Mouse (Mus musculus) thymus, adult 2 months (tissue): ENCODE results near the gene Gm17482. TPM values are rescaled to one million over a fixed set of nuclear protein-coding genes. Genes with fewer than 3 reads are reported as not detected.

Experiments used
- DNase-seq: peaks from one replicate; pipeline ENCODE4 v3.0.0; 2021
- H3K27ac ChIP-seq: fragments of 200-500 bp; 2 replicates; pipeline ENCODE4 v1.5.1; 2012; ENCODE audit warnings: low read length, control low read depth; ENCODE audit not compliant: control insufficient read depth, insufficient read depth
- H3K27me3 ChIP-seq: fragments of 200-500 bp; 2 replicates; pipeline ENCODE4 v1.6.1; 2012; ENCODE audit warnings: mild to moderate bottlenecking, low read length, moderate library complexity, mixed read lengths; ENCODE audit not compliant: control insufficient read depth, insufficient read depth
- H3K36me3 ChIP-seq: fragments of 200-500 bp; 2 replicates; pipeline ENCODE4 v1.6.1; 2012; ENCODE audit warnings: mild to moderate bottlenecking, low read length, moderate library complexity; ENCODE audit not compliant: control insufficient read depth, insufficient read depth
- H3K4me1 ChIP-seq: fragments of 200-500 bp; replicated peaks from 2 replicates; pipeline ENCODE4 v1.6.1; 2012; ENCODE audit warnings: low read length; ENCODE audit not compliant: control insufficient read depth, insufficient read depth
- H3K4me3 ChIP-seq: fragments of 200-500 bp; 2 replicates; pipeline ENCODE4 v1.5.1; 2012; ENCODE audit warnings: mild to moderate bottlenecking, low read length, control low read depth, moderate library complexity; ENCODE audit not compliant: control insufficient read depth, insufficient read depth
- CTCF ChIP-seq: fragments of 200-500 bp; IDR thresholded peaks from 2 replicates; pipeline ENCODE4 v1.5.1; 2012; ENCODE audit warnings: mild to moderate bottlenecking, control low read depth, low read length, moderate library complexity, borderline replicate concordance; ENCODE audit not compliant: control insufficient read depth, poor library complexity, insufficient read depth; ENCODE audit errors: extremely low read depth
- POLR2A ChIP-seq: fragments of 200-500 bp; IDR thresholded peaks from 2 replicates; pipeline ENCODE4 v1.6.1; 2012; ENCODE audit warnings: mild to moderate bottlenecking, low read length, control low read depth, moderate library complexity; ENCODE audit not compliant: control insufficient read depth, poor library complexity, insufficient read depth; ENCODE audit errors: extremely low read depth
- WGBS: fragments of 180-500 bp; shearing (Covaris S2); methylation state at CpG from one replicate; pipeline ENCODE4 v1.1.7; 2018; 5-methylcytosine and 5-hydroxymethylcytosine counted together
- polyA plus RNA-seq: library from polyadenylated mRNA; depleted of rRNA; stranded (reverse); fragments of >200 nt; gene quantifications from 2 replicates; pipeline ENCODE4 v1.2.3, GENCODE M21; 2012

Gene Gm17482
- polyA plus RNA-seq, 1 experiment, result not detected

DNA sequence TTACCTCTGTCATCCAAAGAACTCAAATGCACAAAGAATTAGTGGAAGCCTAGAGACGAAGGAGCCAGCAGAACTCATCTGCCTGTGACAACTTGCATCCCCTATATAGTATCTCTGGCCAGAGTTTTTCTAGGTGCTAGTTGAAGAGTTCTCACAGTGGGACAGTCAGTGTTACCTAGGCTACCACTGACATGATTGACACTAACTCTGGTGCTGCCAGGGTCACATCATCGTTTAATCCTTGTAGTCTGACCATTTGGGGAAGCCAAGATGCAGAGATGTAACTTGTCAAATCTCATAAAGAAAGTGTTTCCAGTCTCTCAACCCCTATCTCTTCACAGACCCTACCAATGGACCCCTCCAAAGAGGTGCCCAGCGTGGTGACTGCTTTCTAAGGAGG lies 44.2 kb downstream of the Gm17482 start:
- DNase-seq, result no peak
- Histone ChIP-seq H3K27ac (no peak overlapping the region), H3K4me1 (no peaks in the 10 kb centered on the region), H3K4me3 (no peak overlapping the region), H3K27me3 (no peaks in the 10 kb centered on the region), H3K36me3 (no peaks in the 10 kb centered on the region)
- WGBS, result 87% methylated on average over 3 of the region's 3 CpGs
- TF ChIP-seq CTCF (no peak), POLR2A (no peak)

- WGBS, result 30% methylated on average over 4 of the region's 4 CpGs
- H3K27ac ChIP-seq, result no peak overlapping the region
These were observed 44.7 kb downstream of the Gm17482 start for GRCm38 (mm10) chr6:115271866-115272271.

DNA sequence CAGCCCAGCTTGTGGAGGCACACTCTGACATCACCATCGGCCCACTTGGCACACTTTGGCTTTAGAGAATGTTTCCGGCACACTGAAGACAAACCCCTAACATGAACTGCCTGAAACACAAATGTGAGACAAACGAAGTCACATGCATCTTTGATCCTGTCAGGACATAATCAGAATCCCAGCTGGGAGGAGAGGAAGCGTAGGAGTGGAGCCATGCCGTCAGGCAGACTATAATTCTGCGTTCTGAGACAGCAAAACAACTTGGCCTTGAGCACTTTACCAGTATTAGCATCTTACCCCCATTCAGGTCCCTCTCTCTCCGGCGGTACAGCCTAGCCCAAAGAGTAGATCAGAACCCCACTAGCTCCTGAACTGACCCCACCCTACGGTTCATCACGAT lies 46.2 kb downstream of the Gm17482 start:
- 95% methylated on average over 10 of the region's 10 CpGs for WGBS
- Histone ChIP-seq H3K27ac (no peak overlapping the region), H3K36me3 (no peaks in the 10 kb centered on the region), H3K4me3 (no peak overlapping the region), H3K27me3 (no peaks in the 10 kb centered on the region), H3K4me1 (no peaks in the 10 kb centered on the region)
- no peak for DNase-seq
- TF ChIP-seq CTCF, result no peak
- TF ChIP-seq POLR2A, result no peak

More at GRCm38 (mm10) chr6:115271866-115272271, 44.7 kb downstream of the Gm17482 start:
- TF ChIP-seq CTCF (no peak), POLR2A (no peak)
- Histone ChIP-seq H3K4me3 (no peak overlapping the region), H3K27me3 (no peaks in the 10 kb centered on the region), H3K36me3 (no peaks in the 10 kb centered on the region), H3K4me1 (no peaks in the 10 kb centered on the region)
- no peak for DNase-seq

- H3K36me3 ChIP-seq, result no peaks in the 10 kb centered on the region
- no peaks in the 10 kb centered on the region for H3K27me3 ChIP-seq
- H3K27ac ChIP-seq, result no peak overlapping the region
- H3K4me1 ChIP-seq, result no peaks in the 10 kb centered on the region
- TF ChIP-seq CTCF, result no peak
- TF ChIP-seq POLR2A, result no peak
- WGBS, result 87% methylated on average over 9 of the region's 9 CpGs
- H3K4me3 ChIP-seq, result no peak overlapping the region
- no peak for DNase-seq
These were observed 47.6 kb downstream of the Gm17482 start for GRCm38 (mm10) chr6:115274705-115275104.

DNA sequence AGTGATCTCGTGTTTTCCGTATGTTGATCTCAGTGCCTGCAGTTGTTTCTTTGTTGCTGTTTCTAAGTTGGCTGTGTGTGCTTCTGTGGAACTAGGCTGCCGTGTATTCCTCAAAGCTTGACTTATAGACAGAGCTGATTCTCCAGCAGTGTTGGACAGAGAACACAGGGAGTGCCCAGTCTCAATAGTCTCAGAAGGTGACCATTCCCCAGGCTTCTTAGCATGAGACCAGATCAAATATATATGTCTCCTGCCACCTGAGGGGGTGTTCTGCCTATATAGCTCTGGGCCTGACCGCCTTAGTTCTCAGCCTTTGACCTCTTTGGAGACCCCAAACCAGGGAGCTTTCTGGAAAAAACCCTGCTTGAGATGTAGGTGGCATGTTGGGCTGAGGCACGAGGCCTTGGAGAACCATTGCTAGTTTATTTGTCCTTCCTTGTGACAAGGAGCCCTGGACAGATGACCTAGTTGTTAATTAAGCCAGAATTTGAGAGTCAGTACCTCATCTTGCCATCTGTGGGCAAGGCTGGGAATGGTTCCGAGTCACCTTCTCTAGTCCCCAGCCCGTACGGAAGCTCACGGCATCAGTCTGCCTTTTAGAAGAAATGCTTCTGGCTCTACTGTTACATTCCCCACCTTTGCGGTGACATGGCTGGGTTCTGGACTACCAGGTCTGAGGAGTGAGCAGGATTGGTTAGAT lies 48.1 kb downstream of the Gm17482 start:
- Histone ChIP-seq H3K27ac (no peak overlapping the region), H3K4me3 (no peak overlapping the region), H3K27me3 (no peaks in the 10 kb centered on the region), H3K36me3 (no peaks in the 10 kb centered on the region), H3K4me1 (no peaks in the 10 kb centered on the region)
- no peak for TF ChIP-seq CTCF
- no peak for TF ChIP-seq POLR2A
- WGBS, result 97% methylated on average over 10 of the region's 10 CpGs
- no peak for DNase-seq

- no peaks in the 10 kb centered on the region for H3K27me3 ChIP-seq
- no peak for DNase-seq
- no peaks in the 10 kb centered on the region for H3K4me1 ChIP-seq
- TF ChIP-seq CTCF (no peak), POLR2A (no peak)
- WGBS, result 56% methylated on average over 8 of the region's 8 CpGs
- H3K27ac ChIP-seq, result no peak overlapping the region
- no peak overlapping the region for H3K4me3 ChIP-seq
- no peaks in the 10 kb centered on the region for H3K36me3 ChIP-seq
These were observed 50.9 kb downstream of the Gm17482 start for GRCm38 (mm10) chr6:115278086-115278485.

DNA sequence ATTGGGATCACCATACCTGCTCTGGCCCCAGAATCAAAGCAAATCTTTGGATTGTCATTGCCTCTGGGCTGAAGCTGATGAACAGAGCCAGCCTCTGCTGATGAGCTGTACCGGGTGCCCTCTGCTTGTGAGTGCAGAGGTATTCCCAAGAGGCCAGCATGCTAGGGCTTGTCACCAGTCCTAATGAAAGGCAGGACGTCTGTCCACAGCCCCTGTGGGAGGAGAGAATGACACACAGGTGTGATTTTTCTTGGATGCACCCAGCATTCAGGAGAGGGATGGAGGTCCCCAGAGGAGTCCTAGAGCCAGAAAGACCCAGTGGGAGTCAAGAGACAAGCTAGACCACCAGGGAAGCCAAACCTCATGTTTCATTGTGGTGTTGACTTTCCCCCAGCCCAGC lies 52.5 kb downstream of the Gm17482 start:
- no peak overlapping the region for H3K27ac ChIP-seq
- TF ChIP-seq CTCF, result no peak
- DNase-seq, result no peak
- no peak overlapping the region for H3K4me3 ChIP-seq
- no peaks in the 10 kb centered on the region for H3K27me3 ChIP-seq
- H3K36me3 ChIP-seq, result no peaks in the 10 kb centered on the region
- no peaks in the 10 kb centered on the region for H3K4me1 ChIP-seq
- WGBS, result 89% methylated on average over 2 of the region's 2 CpGs
